Mouse (Mus musculus): ENCODE measurements at regions not wholly inside any gene's neighbourhood (a gene's known extent, or its start where the extent isn't known, plus 50 kb on each side); places are given as distances from the start of the nearest gene placed in this dataset.

DNA sequence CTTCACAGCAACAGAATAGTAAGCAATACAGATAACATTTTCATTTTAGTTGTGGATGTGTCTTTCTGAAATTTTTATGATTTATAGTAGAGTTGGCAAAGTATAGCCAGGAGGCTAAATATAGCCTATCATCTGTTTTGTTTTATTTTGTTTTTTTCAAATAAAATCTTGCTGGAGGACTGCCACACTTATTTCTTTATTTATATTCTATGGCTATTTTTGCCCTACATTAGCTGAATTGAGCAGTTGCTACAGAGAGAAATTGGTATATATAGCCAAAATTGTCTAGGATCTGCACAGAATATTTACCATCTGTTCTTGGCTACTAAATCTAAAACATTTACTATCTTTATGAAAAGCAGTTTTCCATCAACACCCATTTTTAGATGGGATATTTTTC, 169.0 kb downstream of the Sst start:
- TF ChIP-seq CTCF (IDR thresholded peaks at IDR 0.05; ENCODE audit: low read depth) (no peak), EP300 (optimal IDR thresholded peaks at IDR 0.05) (no peak)
